Mouse (Mus musculus) mesoderm, embryonic 11.5 days (tissue): Measurements from ENCODE around the gene Gab1.
A peak's percentile ranks its signal among the peaks of the same experiment; 100 is the strongest.

Experiments
- DNase-seq: peaks from one replicate; pipeline ENCODE4 v3.0.0-alpha.2; 2012; ENCODE audit warnings: low read depth, low spot score

Gab1 gene

DNA sequence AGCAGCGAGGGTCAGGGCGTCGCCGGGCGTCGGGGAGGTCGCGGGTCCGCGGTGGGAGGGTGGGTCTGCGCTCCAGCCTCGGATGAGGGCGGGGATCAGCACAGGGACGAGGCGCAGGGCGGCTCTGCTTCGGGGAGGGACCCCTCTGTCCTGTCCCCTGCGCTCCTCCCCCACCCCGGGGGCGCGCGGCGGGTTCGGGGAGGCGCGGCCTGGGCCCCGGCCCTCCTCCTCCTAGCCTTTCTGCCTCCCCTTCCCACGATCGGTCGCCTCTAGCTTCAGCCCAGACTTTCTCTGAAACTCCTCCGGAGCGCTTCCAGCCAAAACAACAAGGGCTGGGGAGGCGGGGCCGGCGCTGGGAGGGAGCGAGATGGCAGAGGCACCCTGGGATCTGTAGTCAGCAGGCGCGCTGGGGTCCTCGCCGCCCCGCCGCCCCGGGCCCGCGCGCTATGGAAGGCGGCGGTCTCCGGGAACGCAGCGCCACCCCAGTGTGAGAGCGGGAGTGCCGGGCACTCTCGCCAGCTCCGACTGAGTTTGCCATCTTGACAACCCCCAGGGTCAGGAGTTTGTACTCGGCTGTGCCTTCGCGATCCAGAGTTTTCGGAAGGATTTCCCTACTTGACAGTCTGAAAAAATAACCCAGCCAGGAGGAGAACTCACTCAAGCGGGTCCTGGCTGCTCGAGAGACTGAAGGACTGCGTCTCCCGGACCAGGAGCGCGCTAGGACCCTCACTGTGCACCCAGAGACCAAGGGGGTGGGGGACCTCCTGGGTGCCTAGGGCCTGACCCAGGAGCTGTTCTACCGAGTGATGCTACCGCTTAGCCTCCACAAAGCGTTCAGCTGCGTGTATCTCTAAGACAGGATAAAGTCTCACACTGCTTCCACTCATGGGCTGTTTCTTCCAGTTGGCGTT lies at the start of gene Gab1:
TSS of gene Gab1 (minus strand) at position 324 of the 911 bp plus-strand sequence.
- DNase-seq: peak; percentile 93

DNA sequence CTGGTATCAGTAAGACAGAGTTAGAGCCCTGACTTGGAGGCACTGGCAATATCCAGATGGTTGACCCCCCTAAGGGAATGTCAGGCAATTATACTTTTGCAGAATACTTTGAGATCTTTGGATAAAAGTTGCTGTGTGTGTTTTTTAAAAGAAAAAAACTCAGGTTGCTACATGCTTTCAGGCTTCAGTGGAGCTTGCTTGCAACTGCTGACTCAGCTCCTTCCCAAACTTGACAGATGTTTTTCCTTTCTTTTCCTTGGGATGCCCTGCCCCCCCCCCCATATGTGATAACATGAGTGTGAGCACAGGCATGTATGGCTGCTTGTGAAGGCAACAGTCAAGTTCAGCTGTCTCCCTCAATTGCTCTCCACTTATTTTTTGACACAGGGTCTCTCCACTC lies 48.5 kb upstream of the Gab1 start:
- DNase-seq: no peak

DNA sequence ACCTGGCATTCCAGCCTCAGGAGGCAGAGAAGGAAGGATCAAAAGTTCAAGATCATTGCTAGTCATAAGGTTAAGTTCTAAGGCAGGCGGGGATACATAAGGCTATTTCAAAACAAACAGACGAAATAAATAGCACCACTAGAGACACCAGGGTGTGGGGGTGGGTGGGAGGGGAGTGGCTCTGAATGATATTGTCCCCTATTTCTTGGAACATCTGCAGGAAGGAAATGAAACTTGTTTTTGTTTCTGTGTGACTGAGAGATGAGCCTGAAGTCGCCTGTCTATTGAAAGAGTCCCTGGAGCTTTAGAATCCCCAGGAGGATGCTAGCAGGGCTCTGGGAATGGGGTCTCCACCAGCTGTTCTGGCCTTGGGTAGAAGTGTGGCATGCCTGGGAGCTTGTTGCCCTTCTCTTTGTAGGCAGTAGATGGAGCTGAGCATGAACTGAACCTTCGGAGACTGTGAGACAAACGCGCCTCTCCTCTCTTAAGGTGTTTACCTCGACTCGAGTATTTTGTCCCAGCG lies 43.5 kb upstream of the Gab1 start:
- DNase-seq: no peak

DNA sequence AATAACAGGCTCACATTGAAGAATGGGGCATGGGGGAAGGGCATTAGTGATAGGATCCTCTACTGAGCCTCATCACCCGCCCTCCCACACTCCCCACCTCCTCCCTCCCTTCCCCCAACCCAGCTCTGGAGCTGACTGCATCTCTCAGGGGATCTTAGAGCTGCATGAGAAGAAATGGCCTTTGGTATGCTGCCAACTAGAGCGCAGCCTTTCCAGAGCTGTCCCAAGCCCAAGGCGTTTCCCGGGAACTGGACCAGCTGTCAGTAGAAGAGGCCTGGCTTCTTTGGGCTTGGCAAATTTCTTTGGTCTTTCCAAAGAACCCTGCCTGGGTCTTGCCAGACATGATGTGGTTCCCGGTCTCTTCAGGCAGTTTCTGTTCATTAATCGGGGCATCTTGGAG lies 42.3 kb upstream of the Gab1 start:
- no peak for DNase-seq

DNA sequence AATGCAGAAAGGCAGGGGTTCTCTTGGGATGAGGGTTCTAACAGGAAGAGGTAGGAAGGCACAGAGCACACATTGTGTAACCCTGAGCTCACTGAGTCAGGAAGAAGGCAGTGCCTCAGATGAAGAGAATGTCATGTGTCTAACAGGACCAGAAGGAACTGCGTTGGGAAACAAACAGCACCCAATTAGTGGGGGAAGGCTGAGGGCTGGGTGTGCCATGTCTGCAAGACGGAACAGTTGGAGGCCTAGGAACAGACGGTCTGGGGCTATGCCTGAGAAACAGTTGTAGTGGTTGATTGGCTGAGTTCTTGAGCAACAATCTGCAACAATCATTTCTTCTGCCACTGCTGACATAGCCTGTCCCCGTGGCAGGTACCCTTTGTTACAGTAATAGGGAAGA lies 38.8 kb upstream of the Gab1 start:
- no peak for DNase-seq

DNA sequence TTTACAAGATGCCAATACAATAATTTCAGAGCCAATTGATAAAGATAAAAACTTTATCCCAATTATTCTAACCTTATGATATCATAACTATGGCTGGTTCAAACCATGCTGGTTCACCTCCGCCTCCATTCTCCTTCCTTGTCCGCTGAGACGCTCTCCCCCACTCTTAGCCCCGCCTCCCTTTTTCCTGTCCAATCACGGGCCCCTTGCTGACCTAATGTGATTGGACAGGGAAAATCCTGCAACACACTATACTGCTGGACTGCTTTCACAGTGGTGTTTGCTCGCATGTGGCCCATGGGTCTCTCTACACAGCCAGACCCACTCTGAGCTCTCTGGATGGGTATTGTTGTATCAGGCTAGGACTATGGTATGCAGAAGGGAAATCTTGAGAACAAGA lies 38.2 kb upstream of the Gab1 start:
- DNase-seq: no peak

DNA sequence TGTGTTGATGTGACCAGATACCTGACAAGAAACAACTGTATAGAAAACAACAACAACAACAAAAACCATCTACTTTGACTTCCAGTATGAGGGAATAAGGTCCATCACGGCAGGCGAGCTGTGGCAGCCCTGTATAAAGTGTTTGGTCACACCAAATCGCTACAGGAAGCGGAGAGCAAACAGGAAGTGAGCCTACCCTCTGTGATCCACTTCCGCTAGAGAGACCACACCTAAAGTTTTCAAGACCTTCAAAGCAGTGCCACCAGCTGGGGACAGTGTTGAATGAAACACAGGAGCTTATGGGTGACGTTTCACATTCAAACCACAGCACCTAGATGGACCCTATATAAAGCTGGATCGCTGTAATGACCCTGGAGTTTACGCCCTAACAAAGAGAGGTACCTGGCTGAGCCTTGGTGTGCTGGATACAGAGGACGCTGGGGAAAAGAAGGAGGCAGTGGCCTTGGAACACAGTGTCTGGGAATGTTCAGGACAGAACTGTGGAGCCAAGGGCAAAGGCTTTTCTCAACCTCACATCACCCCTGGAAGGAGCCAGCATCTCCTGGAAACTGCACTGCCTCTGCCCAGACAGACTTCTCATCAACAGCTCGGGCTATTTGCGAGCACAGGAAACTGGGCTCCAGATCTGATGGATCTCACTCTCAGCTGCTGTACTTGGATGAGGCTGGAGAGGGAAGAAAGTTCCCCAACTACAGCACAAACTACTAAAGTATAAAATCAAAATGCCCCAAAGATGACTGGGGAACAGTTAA lies 36.3 kb upstream of the Gab1 start:
- no peak for DNase-seq

DNA sequence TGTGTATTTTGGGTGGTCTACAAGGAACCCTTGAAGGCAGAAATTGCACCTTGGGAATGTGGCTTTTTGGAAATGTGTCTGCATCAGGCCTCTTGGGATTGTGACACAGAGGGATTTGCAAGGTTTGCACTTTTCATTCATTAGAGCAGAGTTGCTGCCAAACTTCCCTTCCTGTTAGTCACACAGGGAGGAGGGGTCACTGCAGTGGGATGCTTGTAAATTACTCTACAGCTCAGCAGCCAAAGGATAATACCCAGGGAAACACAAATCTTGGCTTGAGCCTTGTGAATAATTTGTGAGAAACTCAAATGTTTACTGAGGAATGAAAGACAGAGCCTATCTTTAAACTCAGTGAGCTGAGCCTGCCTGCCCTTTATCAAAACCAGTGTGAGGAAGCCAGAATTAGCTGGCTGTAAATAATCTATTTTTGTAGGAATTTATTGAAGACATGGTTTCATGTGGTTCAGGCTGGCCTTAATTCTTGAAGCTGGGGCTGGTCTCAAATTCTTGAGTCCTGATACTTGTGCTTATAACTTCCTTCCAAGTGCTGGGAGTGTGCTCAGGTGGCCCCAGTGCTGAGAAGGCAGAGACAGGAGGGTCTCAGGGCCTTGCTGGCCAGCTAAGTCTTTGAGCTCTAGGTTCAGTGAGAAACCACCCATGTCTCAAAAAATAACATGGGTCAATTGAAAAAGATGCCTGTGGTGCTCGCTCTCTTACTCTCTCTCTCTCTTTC lies 32.9 kb upstream of the Gab1 start:
- DNase-seq: peak; percentile 19

DNA sequence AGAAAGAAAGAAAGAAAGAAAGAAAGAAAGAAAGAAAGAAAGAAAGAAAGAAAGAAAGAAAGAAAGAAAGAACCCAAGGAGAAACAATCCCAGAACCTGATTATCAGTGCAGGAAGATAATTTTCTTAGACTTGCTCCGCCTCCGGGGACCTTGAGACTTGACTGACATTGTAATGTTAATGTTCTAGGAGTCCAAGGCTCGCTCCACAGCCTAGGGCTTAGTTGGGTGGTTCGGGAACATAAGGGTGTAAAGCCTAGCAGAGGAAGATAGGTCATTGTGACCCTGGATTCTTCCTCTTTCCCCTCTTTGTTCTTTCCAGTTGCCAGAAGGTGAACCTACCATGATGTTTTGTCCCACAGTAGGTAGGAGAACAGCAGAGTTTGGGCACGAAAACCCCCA lies 31.1 kb upstream of the Gab1 start:
- DNase-seq: no peak

DNA sequence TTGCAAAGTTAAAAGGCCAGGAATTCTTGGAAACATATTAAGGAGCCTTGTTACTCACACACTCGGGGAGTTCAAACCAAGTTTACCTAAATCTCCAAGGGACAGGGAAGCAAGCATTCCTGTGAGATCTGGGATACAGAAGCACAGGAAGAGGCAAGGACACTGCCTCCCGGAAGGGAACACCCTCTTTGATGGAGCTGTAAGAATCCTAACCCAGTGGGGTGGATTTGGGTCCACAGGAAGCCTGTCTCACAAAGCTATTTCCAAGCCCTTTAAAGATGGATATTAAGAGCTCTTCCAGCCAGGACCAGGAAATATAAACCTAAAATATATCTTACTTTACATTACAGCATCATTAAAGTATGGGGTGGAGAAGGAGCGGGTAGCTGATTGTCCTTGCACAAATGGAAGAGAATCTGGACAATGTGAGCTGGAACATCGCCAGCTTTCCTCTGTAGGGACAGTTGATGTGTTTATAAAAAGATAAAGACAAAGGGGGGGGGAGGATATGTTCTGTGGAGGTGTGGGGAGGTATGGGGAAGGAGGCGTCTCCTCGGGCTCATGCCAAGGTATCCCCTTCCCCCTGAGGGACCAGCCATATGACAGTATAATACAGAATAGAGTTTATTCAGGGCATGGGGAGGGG lies 28.1 kb upstream of the Gab1 start:
- DNase-seq: no peak

DNA sequence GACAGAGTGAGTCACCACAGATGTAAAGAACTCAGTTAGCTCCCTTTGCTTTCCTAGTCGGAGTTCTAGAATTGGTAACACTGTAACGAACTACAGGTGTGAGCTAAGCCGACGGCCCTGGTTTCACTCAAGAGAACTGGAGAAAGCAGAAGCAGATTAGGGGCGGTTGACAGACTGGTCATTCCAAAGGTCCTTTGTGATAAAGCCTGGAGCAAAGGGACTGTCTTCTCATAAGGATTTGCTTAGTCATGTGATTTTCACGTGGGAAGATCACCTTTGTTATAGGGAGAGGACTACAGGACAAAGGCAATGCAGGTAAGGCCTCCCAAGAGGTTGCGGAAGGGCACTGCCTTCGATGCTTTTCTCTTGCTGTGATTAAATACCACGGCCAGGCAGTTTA lies 22.0 kb upstream of the Gab1 start:
- no peak for DNase-seq

DNA sequence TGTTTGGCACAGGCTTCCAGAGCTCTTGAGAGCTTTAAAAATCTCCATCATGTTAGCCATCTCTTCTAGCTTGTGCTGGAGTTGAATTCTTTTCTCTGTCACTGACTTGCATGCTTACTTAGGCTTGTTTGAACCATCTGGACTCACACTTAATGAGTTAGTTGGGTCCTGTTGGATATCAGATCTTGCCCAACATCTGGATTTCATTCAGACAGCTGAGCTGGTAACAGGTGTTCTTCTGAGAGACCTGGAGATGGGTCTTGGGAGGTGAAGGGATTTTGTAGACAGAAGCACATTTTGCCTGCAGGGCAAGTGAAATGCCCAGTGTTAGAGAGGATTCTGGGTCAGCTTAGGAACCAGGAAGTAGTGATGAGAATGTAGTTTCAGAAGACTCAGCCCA lies 19.0 kb upstream of the Gab1 start:
- no peak for DNase-seq

DNA sequence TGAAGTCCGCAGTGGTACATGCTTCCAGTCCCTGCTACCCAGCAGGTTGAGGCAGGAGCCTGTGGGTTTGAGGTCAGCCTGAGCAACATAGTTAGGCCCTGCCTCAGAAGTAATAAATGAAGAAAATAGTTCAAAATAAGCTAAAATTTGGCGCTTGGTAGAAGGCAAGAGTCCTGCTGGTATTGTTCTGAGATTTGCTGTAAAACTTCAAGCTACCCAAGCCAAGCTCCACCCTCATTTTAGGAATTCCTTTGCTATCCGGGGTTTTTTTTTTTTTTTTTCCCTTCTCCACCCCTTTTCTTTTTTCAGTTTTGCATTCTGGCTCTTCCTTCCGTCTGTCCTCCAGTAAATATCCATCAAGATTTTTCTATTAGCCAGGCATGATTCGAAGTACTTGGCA lies 15.7 kb upstream of the Gab1 start:
- no peak for DNase-seq

DNA sequence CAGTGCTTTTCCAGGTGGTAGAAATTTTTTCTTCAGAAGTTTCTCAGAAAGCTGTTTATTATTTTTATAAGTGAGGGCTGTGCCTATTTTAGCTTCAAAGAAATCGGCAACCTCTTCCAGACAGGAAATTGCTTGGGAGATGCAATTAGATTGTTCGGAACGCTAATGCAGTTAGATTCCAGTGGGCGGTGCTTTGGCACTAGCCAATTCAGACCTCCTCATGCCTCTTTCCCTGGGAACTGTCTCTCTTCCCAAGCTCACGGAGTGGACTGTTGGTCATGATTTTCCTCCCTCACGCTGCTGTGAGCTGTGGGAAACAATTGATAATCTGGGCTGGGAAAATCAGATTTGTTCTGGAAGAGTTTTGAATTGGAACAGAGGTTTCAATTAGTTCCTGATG lies 15.1 kb upstream of the Gab1 start:
- DNase-seq: no peak

DNA sequence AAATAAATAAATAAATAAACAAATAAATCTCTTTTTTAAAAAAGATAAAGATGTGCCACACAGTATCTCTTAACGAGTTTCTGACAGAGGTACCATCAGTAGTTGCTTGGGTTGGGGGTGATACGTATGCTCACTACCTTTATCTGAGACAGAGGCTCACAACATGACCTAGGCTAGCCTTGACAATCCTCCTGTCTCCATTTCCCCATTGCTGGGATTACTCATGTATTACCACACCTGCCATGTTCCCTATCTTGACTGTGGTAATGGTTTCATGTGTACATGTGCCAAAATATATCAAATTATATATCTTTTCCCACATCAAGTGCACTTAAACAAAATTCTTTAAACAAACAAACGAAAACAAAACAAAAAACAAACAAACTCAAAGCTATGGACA lies 14.2 kb upstream of the Gab1 start:
- no peak for DNase-seq

DNA sequence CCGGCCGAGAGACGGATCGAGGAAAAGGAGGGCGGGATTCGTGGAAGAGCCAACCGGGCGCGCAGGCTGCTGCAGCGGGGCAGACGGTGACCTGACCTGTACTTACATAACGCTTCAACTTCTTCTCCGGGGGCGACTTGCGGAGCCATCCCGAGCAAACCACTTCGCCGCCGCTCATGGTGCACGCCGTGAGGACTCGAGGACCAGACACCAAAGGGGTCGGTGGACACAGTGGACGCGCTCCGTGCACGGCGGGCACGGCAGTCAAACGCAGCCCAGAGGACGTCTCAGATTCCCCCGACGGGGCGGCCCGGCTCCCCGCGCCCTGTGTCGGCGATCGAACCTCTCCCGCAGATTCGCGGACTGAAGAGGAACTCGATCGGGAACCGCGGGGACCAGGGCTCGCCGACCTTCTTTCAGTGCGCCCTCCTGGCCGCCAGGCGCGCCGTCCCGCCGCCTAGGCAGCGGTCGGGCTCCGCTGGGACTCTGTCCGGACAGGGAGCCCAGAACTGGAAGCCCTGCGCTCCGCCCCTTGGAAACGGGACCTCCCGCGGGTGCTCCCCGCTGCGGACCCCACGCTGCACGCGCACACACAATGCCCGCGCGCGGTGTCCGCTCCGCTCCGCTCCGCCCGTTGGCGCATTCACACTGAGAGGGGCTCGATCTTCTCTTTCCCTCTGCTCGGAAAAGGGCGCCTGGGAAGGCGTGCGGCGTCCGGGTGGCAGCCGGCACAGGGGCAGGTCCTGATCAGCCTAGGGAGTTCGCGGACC lies 708 bp downstream of the Gab1 start:
- peak; percentile 74 for DNase-seq

DNA sequence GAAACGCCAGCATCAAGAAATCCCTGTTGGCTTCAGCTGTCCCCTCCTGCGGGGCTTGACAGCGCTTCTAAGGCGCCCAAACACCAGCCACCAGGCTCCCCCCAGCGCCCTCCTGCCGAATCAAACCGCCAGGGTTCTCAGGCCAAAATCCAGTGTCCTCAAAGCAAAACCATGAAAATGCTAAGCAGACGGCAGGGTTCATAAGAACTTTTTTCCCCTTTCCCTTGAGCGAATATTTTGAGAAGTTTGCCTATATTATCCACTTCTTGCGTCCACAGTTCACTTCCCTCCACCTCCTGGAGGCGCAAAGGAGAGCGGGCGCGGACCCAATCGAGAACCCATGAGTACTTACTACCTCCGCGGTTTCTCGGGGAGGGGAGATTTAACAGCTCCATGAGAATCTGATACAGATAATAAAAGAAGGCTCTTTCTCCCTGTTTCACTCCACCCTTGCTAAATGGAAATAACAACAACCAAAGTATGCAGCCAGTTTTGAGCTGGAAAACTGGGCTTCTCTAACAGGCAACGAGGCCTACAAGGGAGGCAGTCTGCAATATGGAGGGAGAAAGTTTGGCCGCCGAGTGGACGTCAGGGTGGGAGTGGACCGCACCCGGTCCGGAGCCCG lies 1.4 kb downstream of the Gab1 start:
- peak; percentile 47 for DNase-seq

DNA sequence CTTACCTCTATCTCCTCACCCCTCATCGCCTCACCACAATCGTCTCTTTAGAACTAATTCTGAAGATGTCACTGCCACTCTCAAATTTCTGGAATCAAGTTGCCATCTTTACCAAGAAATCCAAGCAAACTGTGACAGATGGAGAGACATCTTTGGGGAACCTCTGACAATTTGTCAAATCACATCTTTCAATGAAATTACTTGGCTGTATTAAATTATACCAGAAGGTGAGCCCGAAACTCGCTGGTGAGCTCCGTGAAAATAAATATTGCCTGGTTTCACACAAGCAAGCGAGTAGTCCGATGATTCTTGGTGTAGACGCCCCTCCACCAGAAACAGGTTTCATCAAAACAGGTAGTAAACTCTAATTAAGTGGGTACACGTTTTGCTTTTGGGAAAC lies 2.2 kb downstream of the Gab1 start:
- DNase-seq: no peak

DNA sequence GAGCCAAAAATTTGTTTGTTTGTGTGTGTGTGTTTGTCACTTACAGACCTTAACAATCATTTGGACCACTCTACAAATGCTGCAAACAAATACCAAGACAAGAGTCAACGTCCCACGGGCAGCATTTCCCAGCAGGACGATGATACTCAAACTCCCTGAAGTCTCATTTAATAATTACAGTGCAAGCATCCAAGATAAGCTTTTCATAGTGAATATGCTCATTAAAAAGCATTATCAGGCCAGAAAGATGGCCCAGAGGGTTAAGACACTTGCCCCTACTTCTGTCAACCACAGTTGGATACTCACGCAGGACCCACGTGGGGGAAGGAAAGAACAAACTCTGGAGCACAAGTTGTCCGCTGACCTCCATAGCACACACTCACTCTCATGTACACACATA lies 4.8 kb downstream of the Gab1 start:
- DNase-seq: no peak

DNA sequence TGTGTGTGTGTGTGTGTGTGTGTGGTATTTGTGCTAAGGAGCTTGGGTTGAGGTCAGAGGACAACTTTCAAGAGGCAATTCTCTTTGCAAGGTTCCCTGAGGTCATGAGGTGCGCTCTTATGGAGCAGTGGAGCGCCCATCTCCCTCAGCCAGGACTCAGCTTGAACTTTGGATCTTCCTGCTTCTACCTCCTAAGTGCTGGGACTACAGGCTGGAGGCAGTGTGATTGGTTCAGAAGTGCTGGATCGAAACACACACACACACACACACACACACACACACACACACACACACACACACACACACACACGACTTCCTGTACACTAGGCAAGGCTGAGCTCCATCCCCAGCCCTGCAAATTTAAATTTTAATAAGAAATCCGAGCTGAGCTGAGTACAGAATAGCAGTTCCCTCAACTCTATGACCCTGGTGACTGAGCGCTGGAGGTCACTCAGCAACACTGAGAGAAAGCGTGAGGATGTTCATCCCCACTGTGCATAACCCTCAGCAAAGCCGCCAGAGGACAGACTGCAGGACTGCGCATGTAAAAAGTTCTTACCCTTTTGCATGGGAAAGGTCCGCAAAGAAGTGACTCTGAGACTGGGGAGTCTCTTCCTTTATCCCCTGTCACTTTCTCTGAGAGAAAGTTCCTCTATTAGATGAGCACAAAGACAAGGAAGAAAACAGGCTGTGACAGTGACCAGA lies 6.4 kb downstream of the Gab1 start:
- DNase-seq: no peak
